Mouse (Mus musculus) lung, postnatal 36 days (tissue): ENCODE results near the gene Cyb5d2.

Source experiments
- DNase-seq: peaks from one replicate; pipeline ENCODE4 v3.0.0; 2022; ENCODE audit warnings: mixed read lengths

Gene Cyb5d2

GRCm38 (mm10) chr11:72795455-72796295 is at the start of gene Cyb5d2, which contains the start of gene Zzef1:
Gene Cyb5d2, minus strand, starts transcription at chr11:72796142.
Gene Zzef1, plus strand, starts transcription at chr11:72796226.
- DNase-seq, result peak; percentile 99

GRCm38 (mm10) chr11:72845526-72845925 is 49.6 kb upstream of the Cyb5d2 start:
- DNase-seq, result no peak

GRCm38 (mm10) chr11:72843576-72843975 is 47.6 kb upstream of the Cyb5d2 start:
- peak; percentile 56 for DNase-seq

GRCm38 (mm10) chr11:72842731-72843130 is 46.8 kb upstream of the Cyb5d2 start:
- DNase-seq, result no peak

GRCm38 (mm10) chr11:72829869-72830268 is 33.9 kb upstream of the Cyb5d2 start:
- no peak for DNase-seq

GRCm38 (mm10) chr11:72821041-72821440 is 25.1 kb upstream of the Cyb5d2 start:
- no peak for DNase-seq

GRCm38 (mm10) chr11:72818067-72818466 is 22.1 kb upstream of the Cyb5d2 start:
- DNase-seq, result no peak

- no peak for DNase-seq
Observed at GRCm38 (mm10) chr11:72816859-72817258, 20.9 kb upstream of the Cyb5d2 start.

- peak; percentile 18 for DNase-seq
Observed at GRCm38 (mm10) chr11:72814188-72814587, 18.2 kb upstream of the Cyb5d2 start.

GRCm38 (mm10) chr11:72813687-72814086 is 17.7 kb upstream of the Cyb5d2 start:
- no peak for DNase-seq

GRCm38 (mm10) chr11:72807992-72808391 is 12.1 kb upstream of the Cyb5d2 start:
- peak; percentile 42 for DNase-seq

GRCm38 (mm10) chr11:72806556-72806955 is 10.6 kb upstream of the Cyb5d2 start:
- DNase-seq, result no peak

GRCm38 (mm10) chr11:72805232-72805631 is 9.3 kb upstream of the Cyb5d2 start:
- DNase-seq, result no peak

GRCm38 (mm10) chr11:72804586-72804985 is 8.6 kb upstream of the Cyb5d2 start:
- peak; percentile 12 for DNase-seq

- DNase-seq, result peak; percentile 26
Observed at GRCm38 (mm10) chr11:72803038-72803437, 7.1 kb upstream of the Cyb5d2 start.

GRCm38 (mm10) chr11:72801182-72801581 is 5.2 kb upstream of the Cyb5d2 start:
- DNase-seq, result no peak

- no peak for DNase-seq
Observed at GRCm38 (mm10) chr11:72798112-72798511, 2.2 kb upstream of the Cyb5d2 start.

GRCm38 (mm10) chr11:72796773-72797338 is 914 bp upstream of the Cyb5d2 start:
- no peak for DNase-seq

- DNase-seq, result no peak
Observed at GRCm38 (mm10) chr11:72796296-72796687, 350 bp upstream of the Cyb5d2 start.

- no peak for DNase-seq
Observed at GRCm38 (mm10) chr11:72795149-72795454, 840 bp downstream of the Cyb5d2 start.

GRCm38 (mm10) chr11:72792033-72792432 is 3.9 kb downstream of the Cyb5d2 start:
- no peak for DNase-seq

- no peak for DNase-seq
Observed at GRCm38 (mm10) chr11:72782503-72782902, 13.4 kb downstream of the Cyb5d2 start.

- peak; percentile 23 for DNase-seq
Observed at GRCm38 (mm10) chr11:72782103-72782502, 13.8 kb downstream of the Cyb5d2 start.

GRCm38 (mm10) chr11:72778957-72779356 is 17.0 kb downstream of the Cyb5d2 start:
- DNase-seq, result no peak
